Mouse (Mus musculus) bone marrow, adult 2 months (tissue): ENCODE measurements around the gene Cd36. TPM values are rescaled to one million over a fixed set of nuclear protein-coding genes. Genes with fewer than 3 reads are reported as not detected.

Experiments
- H3K27ac ChIP-seq: fragments of 200-500 bp; 2 replicates; pipeline ENCODE4 v1.5.1; 2012; ENCODE audit warnings: low read depth, mild to moderate bottlenecking, control low read depth, inconsistent platforms, low read length; ENCODE audit not compliant: control insufficient read depth, poor library complexity, insufficient read depth
- H3K4me1 ChIP-seq: fragments of 200-500 bp; 2 replicates; pipeline ENCODE4 v1.6.1; 2011; ENCODE audit warnings: low read length; ENCODE audit not compliant: control insufficient read depth, insufficient read depth
- H3K4me3 ChIP-seq: fragments of 200-500 bp; replicated peaks from 2 replicates; pipeline ENCODE3; 2011; ENCODE audit warnings: mild to moderate bottlenecking, low read depth, low read length, control low read depth; ENCODE audit not compliant: control insufficient read depth
- CTCF ChIP-seq: fragments of 200-500 bp; IDR thresholded peaks from 2 replicates; pipeline ENCODE4 v1.5.1; 2011; ENCODE audit warnings: low read length, control low read depth; ENCODE audit not compliant: control insufficient read depth, insufficient read depth
- POLR2A ChIP-seq: fragments of 200-500 bp; IDR thresholded peaks from 2 replicates; pipeline ENCODE4 v1.6.1; 2011; ENCODE audit warnings: low read depth, mild to moderate bottlenecking, control low read depth, low read length, borderline replicate concordance; ENCODE audit not compliant: control insufficient read depth
- WGBS: fragments of 180-500 bp; shearing (Covaris S2); methylation state at CpG from one replicate; pipeline ENCODE4 v1.1.7; 2018; 5-methylcytosine and 5-hydroxymethylcytosine counted together
- polyA plus RNA-seq: library from polyadenylated mRNA; stranded (reverse); fragments of >200 nt; gene quantifications from 2 replicates; pipeline ENCODE4 v1.2.4, GENCODE M21; 2011; ENCODE audit warnings: low replicate concordance; ENCODE audit not compliant: missing spikeins, insufficient read depth, insufficient read length

The Cd36 gene
- polyA plus RNA-seq, 1 experiment, result 20.1 TPM

- TF ChIP-seq CTCF (no peak), POLR2A (no peak)
- Histone ChIP-seq H3K4me1 (no peaks in the 10 kb centered on the region), H3K27ac (no peak overlapping the region), H3K4me3 (no peak overlapping the region)
- WGBS, result 85% methylated on average over 2 of the region's 2 CpGs
Measured at GRCm38 (mm10) chr5:17874335-17874734, 14.3 kb downstream of the Cd36 start.

DNA sequence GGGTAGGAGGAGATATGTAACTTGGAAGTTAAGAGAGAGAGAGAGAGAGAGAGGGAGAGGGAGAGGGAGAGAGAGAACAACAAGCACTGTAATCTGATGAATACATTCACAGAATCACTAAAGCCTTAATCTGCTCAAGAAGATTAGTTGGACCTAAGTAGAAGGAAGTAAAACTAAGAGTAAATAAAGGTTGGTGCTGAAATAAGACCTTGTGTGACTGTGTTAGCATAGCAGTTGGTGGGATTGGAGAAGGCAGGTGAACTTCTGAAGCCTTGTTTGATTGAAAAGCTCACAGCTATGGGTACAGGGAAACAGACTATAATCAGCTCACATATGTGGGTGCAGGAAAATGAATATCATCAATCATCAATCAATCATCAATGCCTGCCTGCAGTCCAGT is 23.2 kb downstream of the Cd36 start:
- no peak for TF ChIP-seq POLR2A
- no peak for TF ChIP-seq CTCF
- Histone ChIP-seq H3K4me1 (no peaks in the 10 kb centered on the region), H3K4me3 (no peak overlapping the region), H3K27ac (no peak overlapping the region)

- TF ChIP-seq CTCF (no peak), POLR2A (no peak)
- 72% methylated on average over 2 of the region's 2 CpGs for WGBS
- Histone ChIP-seq H3K27ac (no peak overlapping the region), H3K4me3 (no peak overlapping the region), H3K4me1 (no peaks in the 10 kb centered on the region)
Measured at GRCm38 (mm10) chr5:17863085-17863484, 25.5 kb downstream of the Cd36 start.

- Histone ChIP-seq H3K4me3 (no peak overlapping the region), H3K4me1 (no peaks in the 10 kb centered on the region; the same call in 1 of the 2 replicates), H3K27ac (no peak overlapping the region)
- 80% methylated on average over 3 of the region's 3 CpGs for WGBS
- TF ChIP-seq POLR2A (no peak), CTCF (no peak)
Measured at GRCm38 (mm10) chr5:17858399-17858798, 30.2 kb downstream of the Cd36 start.

GRCm38 (mm10) chr5:17857871-17858270 is 30.7 kb downstream of the Cd36 start:
- H3K27ac ChIP-seq, result no peak overlapping the region
- 78% methylated on average over 3 of the region's 3 CpGs for WGBS
- no peaks in the 10 kb centered on the region; the same call in 1 of the 2 replicates for H3K4me1 ChIP-seq
- no peak overlapping the region for H3K4me3 ChIP-seq
- TF ChIP-seq POLR2A, result no peak
- TF ChIP-seq CTCF, result no peak

DNA sequence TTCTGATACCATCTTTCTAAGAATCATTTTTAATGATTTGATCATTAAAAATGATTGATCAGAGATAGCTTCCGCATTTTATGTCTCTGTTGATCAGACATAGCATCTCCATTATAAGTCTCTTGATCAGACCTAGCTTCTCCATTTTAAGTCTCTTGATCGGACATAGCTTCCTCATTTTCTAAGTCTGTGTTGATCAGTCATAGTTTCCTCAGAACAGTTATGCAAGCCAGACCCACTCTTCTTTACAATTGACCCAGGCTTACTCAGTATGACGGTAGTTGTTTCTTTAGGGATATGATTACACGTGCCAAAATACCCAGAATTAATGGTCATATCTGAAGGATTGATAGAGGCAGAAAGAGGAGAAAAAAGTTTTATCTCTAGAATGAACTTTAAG is 31.3 kb downstream of the Cd36 start:
- TF ChIP-seq CTCF, result no peak
- no peak for TF ChIP-seq POLR2A
- H3K27ac ChIP-seq, result no peak overlapping the region
- H3K4me1 ChIP-seq, result no peaks in the 10 kb centered on the region; the same call in 1 of the 2 replicates
- 43% methylated on average over 4 of the region's 4 CpGs for WGBS
- H3K4me3 ChIP-seq, result no peak overlapping the region

- no peak overlapping the region for H3K4me3 ChIP-seq
- 75% methylated on average over 3 of the region's 3 CpGs for WGBS
- no peak for TF ChIP-seq POLR2A
- no peak for TF ChIP-seq CTCF
- no peaks in the 10 kb centered on the region; the same call in 1 of the 2 replicates for H3K4me1 ChIP-seq
- H3K27ac ChIP-seq, result no peak overlapping the region
Measured at GRCm38 (mm10) chr5:17854127-17854923, 34.3 kb downstream of the Cd36 start.

- no peak overlapping the region for H3K4me3 ChIP-seq
- H3K4me1 ChIP-seq, result no peaks in the 10 kb centered on the region
- H3K27ac ChIP-seq, result no peak overlapping the region
- peak; percentile 3; the same call in 1 of the 2 replicates for TF ChIP-seq CTCF
- TF ChIP-seq POLR2A, result no peak
- 78% methylated on average over 2 of the region's 2 CpGs for WGBS
Measured at GRCm38 (mm10) chr5:17850582-17850981, 38.0 kb downstream of the Cd36 start.
